Mouse (Mus musculus) v-Abl transformed pro-B cells (cell line): ENCODE results near the gene Cacna1h.

Experiments
- in situ Hi-C, 2 experiments: fragments of 400-800 bp; cut with MboI; formaldehyde crosslinking; loops; one replicate each; pipeline ENCODE4 v1.15.1; 2025; ENCODE audit not compliant: unreplicated experiment in 2 of 2

Gene Cacna1h

DNA sequence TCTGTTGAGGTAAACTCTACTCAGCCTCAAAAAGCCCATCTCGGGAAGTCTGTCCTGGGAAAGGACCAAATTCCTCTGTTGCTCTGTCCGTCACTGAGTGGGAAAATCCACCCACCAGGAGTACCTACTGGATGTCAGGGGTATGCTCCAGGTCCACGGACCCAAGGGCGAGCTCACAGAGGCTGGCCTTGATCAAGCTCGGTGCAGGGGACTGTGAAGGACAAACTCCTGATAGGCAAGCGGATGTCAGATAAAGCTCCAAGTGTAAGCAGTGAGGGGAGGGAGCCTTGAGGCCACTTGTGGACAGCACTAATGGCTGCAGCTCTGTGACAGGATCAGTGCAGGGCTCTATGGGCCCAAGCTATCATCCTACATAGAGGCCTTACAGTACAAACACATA lies 23.4 kb downstream of the Cacna1h start:
- in situ Hi-C loops, result no loop called here

GRCm38 (mm10) chr17:25409621-25410020 lies 24.0 kb downstream of the Cacna1h start:
- in situ Hi-C loops, result no loop called here

GRCm38 (mm10) chr17:25408302-25408999 lies 25.1 kb downstream of the Cacna1h start:
- in situ Hi-C loops, result no loop called here

GRCm38 (mm10) chr17:25407352-25407751 lies 26.2 kb downstream of the Cacna1h start:
- in situ Hi-C loops, result no loop called here

- in situ Hi-C loops, result no loop called here
Observed at GRCm38 (mm10) chr17:25406011-25406441, 27.6 kb downstream of the Cacna1h start.

- in situ Hi-C loops, result no loop called here
Observed at GRCm38 (mm10) chr17:25405224-25405895, 28.2 kb downstream of the Cacna1h start.

DNA sequence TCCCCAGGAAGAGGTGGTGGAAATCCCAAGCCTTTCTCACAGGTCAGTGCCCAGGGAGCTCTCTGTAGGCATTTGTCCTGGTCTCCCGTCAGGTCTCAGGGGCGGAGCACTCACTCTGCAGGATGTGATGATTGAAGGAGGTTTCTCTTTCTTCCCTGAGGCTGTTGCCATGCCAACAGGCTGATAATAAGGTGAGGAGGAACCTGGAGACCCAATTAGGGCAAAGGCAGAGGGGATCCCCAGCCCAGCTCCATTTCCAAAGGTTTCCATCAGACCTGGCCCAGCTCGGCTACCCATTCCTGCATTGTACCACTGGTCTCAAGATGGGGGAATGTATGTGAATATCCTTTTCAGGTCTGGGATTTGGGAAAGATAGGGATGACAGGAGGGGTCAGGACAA lies 29.4 kb downstream of the Cacna1h start:
- in situ Hi-C loops, result loop anchor here in 1 of 2 experiments (5.0 kb wide), 2 partner anchors 68 to 293 kb away; no protein-coding TSS in a partner anchor

DNA sequence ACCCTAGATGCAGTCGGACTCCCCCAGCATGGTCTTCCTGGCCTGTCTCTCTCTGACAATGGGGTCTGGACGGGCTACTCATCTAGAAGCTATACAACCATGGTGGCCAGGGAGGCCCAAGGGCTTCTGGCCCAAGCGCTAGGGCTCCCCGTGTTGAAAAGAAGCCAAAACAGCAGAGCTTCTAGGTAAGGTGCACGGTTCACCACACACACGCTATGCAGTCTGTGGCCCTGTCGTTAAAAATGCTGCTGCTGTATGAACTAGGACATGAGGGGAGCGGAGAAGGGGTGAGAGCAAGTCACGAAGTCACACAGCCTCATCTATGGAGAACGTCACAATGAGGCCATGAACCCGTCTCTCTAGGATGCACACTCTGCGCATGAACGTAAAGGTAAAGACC lies 31.4 kb downstream of the Cacna1h start:
- in situ Hi-C loops, result loop anchor here in 1 of 2 experiments (5.0 kb wide), 2 partner anchors 70 to 295 kb away; no protein-coding TSS in a partner anchor

DNA sequence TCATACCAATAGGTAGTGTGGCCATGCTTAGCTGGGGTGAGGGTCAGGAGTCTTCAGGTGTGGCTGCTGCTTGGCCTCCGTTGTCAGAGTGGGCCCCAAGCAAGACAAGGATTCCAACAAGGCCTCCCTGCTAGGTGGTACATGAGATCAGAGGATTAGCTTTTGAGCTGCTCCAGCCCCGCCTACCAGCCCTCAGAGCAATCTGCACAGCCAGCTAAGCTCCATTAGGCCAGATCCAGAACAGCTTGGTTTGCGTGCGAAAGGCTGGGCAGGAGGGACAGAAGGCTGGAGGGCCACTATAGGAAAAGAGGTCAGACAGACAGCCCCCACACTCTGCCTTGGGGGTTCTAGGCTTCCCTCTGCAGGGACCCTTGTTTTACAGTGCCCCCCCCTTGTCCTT lies 32.1 kb downstream of the Cacna1h start:
- in situ Hi-C loops, result loop anchor here in 1 of 2 experiments (5.0 kb wide), 2 partner anchors 71 to 296 kb away; no protein-coding TSS in a partner anchor

- in situ Hi-C loops, result loop anchor here in 1 of 2 experiments (5.0 kb wide), 2 partner anchors 72 to 297 kb away; no protein-coding TSS in a partner anchor
Observed at GRCm38 (mm10) chr17:25400443-25400842, 33.1 kb downstream of the Cacna1h start.

- in situ Hi-C loops, result loop anchor here (5.0 to 10.0 kb wide), 2 partner anchors 74 to 416 kb away; no protein-coding TSS in a partner anchor
Observed at GRCm38 (mm10) chr17:25398520-25398838, 35.1 kb downstream of the Cacna1h start.

- in situ Hi-C loops, result loop anchor here (5.0 to 10.0 kb wide), 2 partner anchors 74 to 417 kb away; no protein-coding TSS in a partner anchor
Observed at GRCm38 (mm10) chr17:25397804-25398519, 35.6 kb downstream of the Cacna1h start.

- in situ Hi-C loops, result loop anchor here in 1 of 2 experiments (10.0 kb wide), 1 partner anchor 420 kb away; no protein-coding TSS in a partner anchor
Observed at GRCm38 (mm10) chr17:25394526-25394925, 39.1 kb downstream of the Cacna1h start.

DNA sequence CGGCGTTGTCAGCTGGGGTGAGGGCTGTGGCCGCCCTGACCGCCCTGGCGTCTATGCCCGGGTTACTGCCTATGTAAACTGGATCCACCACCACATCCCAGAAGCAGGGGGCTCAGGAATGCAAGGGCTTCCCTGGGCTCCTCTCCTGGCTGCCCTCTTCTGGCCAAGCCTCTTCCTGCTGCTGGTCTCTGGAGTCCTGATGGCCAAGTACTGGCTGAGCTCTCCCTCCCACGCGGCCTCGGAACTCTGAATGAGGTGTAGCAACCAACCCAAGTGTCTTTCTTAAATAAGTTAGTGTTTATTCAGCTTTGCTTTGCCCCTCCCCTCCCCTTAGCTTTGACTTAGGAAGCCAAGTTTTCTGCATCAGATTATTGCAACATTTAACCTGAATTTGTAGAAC lies 59.6 kb downstream of the Cacna1h start:
- in situ Hi-C loops, result no loop called here

GRCm38 (mm10) chr17:25372491-25372890 lies 61.1 kb downstream of the Cacna1h start:
- in situ Hi-C loops, result no loop called here

DNA sequence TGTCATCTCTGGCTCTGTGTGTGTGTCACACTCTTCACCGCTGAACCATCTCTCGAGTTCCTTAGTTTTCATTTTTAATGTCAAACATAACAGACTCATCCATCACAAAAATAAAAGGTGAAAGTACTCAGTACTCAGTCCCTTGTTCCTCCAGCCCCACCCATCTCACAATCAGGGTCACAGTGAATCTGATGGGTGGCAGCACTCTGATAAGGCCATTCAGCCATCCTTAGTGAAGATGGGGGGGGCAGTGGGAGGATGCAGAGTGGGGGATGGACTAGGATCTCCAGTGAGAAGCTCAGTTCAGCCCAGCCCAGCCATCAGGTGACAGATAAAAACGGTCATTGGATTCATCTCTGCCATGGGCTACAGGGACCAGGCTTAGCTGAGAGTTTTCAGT lies 64.6 kb downstream of the Cacna1h start, which contains the start of gene Tpsg1:
Gene Tpsg1 (plus strand): TSS at position 301 of the 400 bp plus-strand sequence.
- in situ Hi-C loops, result loop anchor here (10.0 kb wide), 2 partner anchors 434 to 634 kb away; partner anchors contain the start of genes Mapk8ip3 (in 1 of the 2) and Msrb1 (in 1 of the 2)

GRCm38 (mm10) chr17:25366005-25366404 lies 67.6 kb downstream of the Cacna1h start, which contains the start of gene Tpsb2:
Gene Tpsb2, plus strand, starts transcription at chr17:25366305.
- in situ Hi-C loops, result loop anchor here (10.0 kb wide), 2 partner anchors 431 to 631 kb away; partner anchors contain the start of genes Mapk8ip3 (in 1 of the 2) and Msrb1 (in 1 of the 2)

DNA sequence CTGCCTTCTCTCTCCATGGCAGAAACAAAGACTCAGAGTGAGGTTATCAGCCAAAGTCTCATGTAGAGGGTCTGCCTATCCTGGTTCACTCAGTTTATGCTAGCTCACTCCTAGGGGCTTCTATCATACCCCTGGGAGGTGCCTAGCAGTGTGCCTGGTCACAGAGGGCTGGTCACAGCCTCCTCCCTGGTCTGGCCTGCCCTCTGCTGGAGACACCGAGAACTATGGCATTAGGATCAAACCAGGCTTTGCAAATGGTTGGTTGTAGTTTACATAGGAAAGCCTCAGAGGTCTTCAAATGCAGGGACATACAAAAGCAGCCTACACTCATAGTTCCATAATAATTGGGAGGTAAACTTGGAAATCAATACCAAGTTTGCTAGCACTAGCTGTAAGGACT lies 69.9 kb downstream of the Cacna1h start:
- in situ Hi-C loops, result loop anchor here (5.0 to 10.0 kb wide), 4 partner anchors 76 to 629 kb away; partner anchors contain the start of genes Mapk8ip3 (in 2 of the 2) and Msrb1 (in 1 of the 2)

- in situ Hi-C loops, result loop anchor here (5.0 to 10.0 kb wide), 4 partner anchors 74 to 626 kb away; partner anchors contain the start of genes Mapk8ip3 (in 2 of the 2) and Msrb1 (in 1 of the 2)
Observed at GRCm38 (mm10) chr17:25361291-25361690, 72.3 kb downstream of the Cacna1h start.

DNA sequence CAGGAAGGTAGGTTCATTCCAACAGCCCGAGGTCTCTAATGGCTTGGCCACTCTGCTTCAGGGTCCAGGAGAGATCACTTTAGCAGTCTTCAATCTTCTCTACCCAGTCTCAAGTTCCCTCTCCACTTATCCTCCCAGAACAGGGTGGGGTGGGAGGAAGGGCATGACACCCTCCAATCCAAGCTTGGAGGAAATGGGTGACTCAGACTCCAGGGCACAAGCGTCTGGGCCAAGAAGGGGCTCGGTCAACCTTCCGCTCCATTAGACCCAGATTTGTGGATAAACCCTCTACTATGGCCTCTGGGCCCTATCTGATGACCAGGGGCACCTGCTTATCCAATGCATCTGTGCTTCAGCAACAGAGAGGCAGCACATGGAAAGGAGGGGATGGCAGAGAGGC lies 88.1 kb downstream of the Cacna1h start, which contains the start of gene Tpsab1:
Gene Tpsab1 (minus strand): TSS at position 101 of the 400 bp plus-strand sequence.
- in situ Hi-C loops, result no loop called here
